Mouse (Mus musculus) spleen, postnatal 0 days (tissue): ENCODE results near the gene Ago1. TPM values are rescaled to one million over a fixed set of nuclear protein-coding genes. Genes with fewer than 3 reads are reported as not detected.

Experiments used
- polyA plus RNA-seq: library from polyadenylated mRNA; unstranded; fragments of >200 nt; fragmentation: Nextera tagmentation; extraction: Ambion mirVana; gene quantifications from 2 replicates; pipeline ENCODE4 v1.2.1, GENCODE M21; 2015

Gene Ago1
- polyA plus RNA-seq: 2.6 and 3.3 TPM in 2 replicates

GRCm38 (mm10) chr4:126468285-126468901 lies at the start of gene Ago1:
Ago1 (minus strand) TSS chr4:126468583.

GRCm38 (mm10) chr4:126429347-126430079 lies 38.9 kb downstream of the Ago1 start, which contains the start of gene Ago3:
Ago3 (minus strand) TSS chr4:126429556.

Other genes with a start within 250 kb of the Ago1 start
- gene Map7d1, start 212.2 kb downstream of the Ago1 start, polyA plus RNA-seq: 11.8 and 13.7 TPM in 2 replicates
- gene Trappc3, start 206.3 kb downstream of the Ago1 start, polyA plus RNA-seq: 49.4 and 57.1 TPM in 2 replicates
- gene Col8a2, start 181.8 kb downstream of the Ago1 start, polyA plus RNA-seq: 9.0 and 12.0 TPM in 2 replicates
- 27.9 and 33.9 TPM in 2 replicates for gene Adprhl2, start 146.9 kb downstream of the Ago1 start, polyA plus RNA-seq
- gene Tekt2, start 142.9 kb downstream of the Ago1 start, polyA plus RNA-seq: 1.5 and 2.9 TPM in 2 replicates
- 7.5 and 8.5 TPM in 2 replicates for gene Ago3, start 39.0 kb downstream of the Ago1 start, polyA plus RNA-seq
- 1.3 and 1.4 TPM in 2 replicates for gene Ago4, start 64.9 kb upstream of the Ago1 start, polyA plus RNA-seq
- 58.1 and 77.2 TPM in 2 replicates for gene Clspn, start 88.4 kb upstream of the Ago1 start, polyA plus RNA-seq
- gene 5730409E04Rik, start 141.2 kb upstream of the Ago1 start, polyA plus RNA-seq: 1.2 and 2.0 TPM in 2 replicates
- 324 and 341 TPM in 2 replicates for gene Psmb2, start 209.0 kb upstream of the Ago1 start, polyA plus RNA-seq